Mouse (Mus musculus): ENCODE data around the gene Rad1.

GRCm38 (mm10) chr15:10439963-10440362 lies 45.9 kb upstream of the Rad1 start:
- TF ChIP-seq CTCF (IDR thresholded peaks at IDR 0.05; ENCODE audit: low read depth, low read length) (no peak), GATA1 (IDR thresholded peaks at IDR 0.05; ENCODE audit: borderline replicate concordance, low read length) (no peak)

All from G1E (cell line).